Mouse (Mus musculus): Measurements from ENCODE around the gene Wdr83.
"Not testable (repeated sequence)": the region's sequence is repeated elsewhere in the genome, so short reads cannot be mapped to it uniquely, and the experiment has no call there.

DNA sequence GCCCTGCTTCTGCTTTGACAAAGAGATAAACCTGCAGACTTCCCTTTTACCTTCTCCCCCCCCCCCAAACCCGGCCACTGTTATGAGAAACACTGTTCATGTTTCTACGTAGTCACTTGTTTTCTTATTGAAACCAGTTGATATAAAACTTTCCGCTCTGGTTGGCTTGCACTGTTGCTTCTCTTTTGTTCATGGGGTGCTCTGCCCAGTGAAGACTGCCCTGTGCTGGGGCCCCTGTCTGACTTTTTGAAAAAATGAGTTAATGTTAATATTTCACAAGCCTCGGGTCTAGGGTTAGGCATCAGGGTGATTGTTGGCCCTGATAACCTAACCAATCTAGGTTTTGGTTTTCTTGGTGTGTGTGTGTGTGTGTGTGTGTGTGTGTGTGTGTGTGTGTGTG, 1.1 kb upstream of the Wdr83 start:
- TF ChIP-seq POLR2A (IDR thresholded peaks at IDR 0.05; ENCODE audit: borderline replicate concordance, extremely low read depth, insufficient read depth, insufficient read length, poor library complexity, severe bottlenecking); CTCF (IDR thresholded peaks at IDR 0.05; ENCODE audit: borderline replicate concordance, extremely low read depth, insufficient read depth, insufficient read length): not testable (repeated sequence)
